Mouse (Mus musculus): ENCODE results near the gene Ocm. TPM values are rescaled to one million over a fixed set of nuclear protein-coding genes. Genes with fewer than 3 reads are reported as not detected.
"Not testable (repeated sequence)": the region's sequence is repeated elsewhere in the genome, so short reads cannot be mapped to it uniquely, and the experiment has no call there.

Ocm gene
- polyA plus RNA-seq, 1 experiment from 2014 or later, result not detected

DNA sequence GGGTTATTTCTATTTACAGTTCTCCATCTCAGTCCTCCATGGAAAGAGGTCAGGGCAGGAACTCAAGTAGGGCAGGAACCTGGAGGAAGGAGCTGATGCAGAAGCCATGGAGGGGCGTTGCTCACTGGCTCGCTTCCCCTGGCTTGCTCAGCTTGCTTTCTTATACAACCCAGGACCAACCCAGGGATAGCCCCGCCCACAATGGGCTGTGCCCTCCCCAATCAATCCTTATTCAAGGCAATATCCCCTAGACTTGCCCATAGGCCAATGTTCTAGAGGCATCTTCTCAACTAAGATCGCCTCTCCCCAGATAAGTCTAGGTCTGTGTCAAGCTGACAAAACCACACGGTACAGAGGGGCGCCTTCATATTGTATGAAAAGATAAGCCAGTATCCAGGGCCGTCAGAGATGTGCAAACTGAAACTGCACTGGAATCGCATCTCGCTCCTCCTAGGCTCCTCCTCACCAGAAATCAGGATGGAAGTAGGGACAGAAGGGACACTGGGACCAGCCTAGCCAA lies 12.7 kb upstream of the Ocm start:
- no peaks in the 10 kb centered on the region for H3K27me3 ChIP-seq (replicated peaks; ENCODE audit: low read depth, poor library complexity, severe bottlenecking)
- H3K27ac ChIP-seq (replicated peaks), result no peak overlapping the region
- 81% methylated on average over 9 of the region's 9 CpGs for WGBS
- H3K4me3 ChIP-seq, result no peak overlapping the region
- H3K9me3 ChIP-seq, result peaks cover 8% of the 10 kb centered on the region; the same call in 1 of the 2 replicates
- H3K4me1 ChIP-seq, result no peaks in the 10 kb centered on the region
- H3K36me3 ChIP-seq (replicated peaks), result no peaks in the 10 kb centered on the region
- no peak for DNase-seq (ENCODE audit: low spot score)

DNA sequence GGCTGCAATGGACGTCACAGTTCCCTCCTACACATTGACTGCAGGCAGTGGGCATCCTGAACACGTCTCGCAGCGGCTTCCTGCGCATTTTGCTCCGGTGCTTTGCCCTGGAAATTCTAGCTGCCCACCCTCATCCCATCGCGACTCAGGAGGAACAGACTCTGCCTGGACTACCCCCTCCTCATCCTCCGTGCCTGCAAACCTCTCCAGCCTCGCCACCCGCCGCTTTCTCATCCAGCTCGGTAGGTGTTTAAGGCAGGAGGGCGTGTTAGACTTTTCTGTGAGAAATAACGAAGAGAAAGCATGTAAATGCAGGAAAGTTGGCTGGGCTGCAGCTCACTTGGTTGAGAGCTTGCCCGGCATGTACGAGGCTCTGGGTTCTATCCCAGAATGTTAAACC lies 10.5 kb upstream of the Ocm start:
- WGBS, result 55% methylated on average over 17 of the region's 17 CpGs

DNA sequence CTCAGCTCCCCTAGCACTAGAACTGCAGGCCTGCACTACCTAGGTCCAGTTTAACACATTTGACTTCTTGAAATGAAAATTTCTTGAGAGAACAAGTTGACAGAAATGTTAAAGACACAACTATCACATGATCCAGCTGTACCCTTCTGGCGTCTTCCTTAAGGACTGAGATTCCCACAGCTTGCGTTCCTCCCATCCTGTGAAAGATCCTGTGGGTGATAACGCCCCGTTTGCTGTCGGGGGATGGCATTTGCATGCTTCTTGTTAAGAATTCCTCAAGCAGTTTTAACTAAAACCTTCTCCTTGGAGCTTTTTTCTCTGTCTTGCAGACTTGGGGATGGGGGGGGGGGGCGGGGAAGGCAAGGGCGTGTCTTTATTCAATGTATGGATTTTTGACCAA lies 8.1 kb upstream of the Ocm start:
- no peak overlapping the region for H3K27ac ChIP-seq (replicated peaks)
- DNase-seq (ENCODE audit: low spot score), result no peak
- no peak overlapping the region for H3K4me3 ChIP-seq
- 83% methylated on average over 7 of the region's 7 CpGs for WGBS
- peaks cover 2% of the 10 kb centered on the region; the same call in 1 of the 2 replicates for H3K9me3 ChIP-seq
- H3K4me1 ChIP-seq, result no peaks in the 10 kb centered on the region
- no peaks in the 10 kb centered on the region for H3K36me3 ChIP-seq (replicated peaks)
- no peaks in the 10 kb centered on the region for H3K27me3 ChIP-seq (replicated peaks; ENCODE audit: low read depth, poor library complexity, severe bottlenecking)

More for the DNA sequence above, 10.5 kb upstream of the Ocm start:
- Histone ChIP-seq H3K4me1 (no peaks in the 10 kb centered on the region), H3K27ac (replicated peaks) (no peak overlapping the region), H3K36me3 (replicated peaks) (no peaks in the 10 kb centered on the region), H3K9me3 (peaks cover 8% of the 10 kb centered on the region; the same call in 1 of the 2 replicates), H3K4me3 (no peak overlapping the region), H3K27me3 (replicated peaks; ENCODE audit: low read depth, poor library complexity, severe bottlenecking) (no peaks in the 10 kb centered on the region)
- no peak for DNase-seq (ENCODE audit: low spot score)

GRCm38 (mm10) chr5:144032491-144032890 lies 6.0 kb upstream of the Ocm start:
- Histone ChIP-seq H3K36me3 (replicated peaks) (no peaks in the 10 kb centered on the region), H3K27ac (replicated peaks) (no peak overlapping the region), H3K4me3 (no peak overlapping the region), H3K27me3 (replicated peaks; ENCODE audit: low read depth, poor library complexity, severe bottlenecking) (no peaks in the 10 kb centered on the region), H3K4me1 (no peaks in the 10 kb centered on the region), H3K9me3 (no peaks in the 10 kb centered on the region)
- 81% methylated on average over 7 of the region's 7 CpGs for WGBS
- DNase-seq (ENCODE audit: low spot score), result peak; percentile 11

- no peak for DNase-seq (ENCODE audit: low spot score)
- H3K9me3 ChIP-seq, result no peaks in the 10 kb centered on the region
- H3K27me3 ChIP-seq (replicated peaks; ENCODE audit: low read depth, poor library complexity, severe bottlenecking), result no peaks in the 10 kb centered on the region
- peaks cover 18% of the 10 kb centered on the region for H3K36me3 ChIP-seq (replicated peaks)
- WGBS, result 91% methylated on average over 9 of the region's 9 CpGs
- H3K4me1 ChIP-seq, result peaks cover 3% of the 10 kb centered on the region; the same call in 1 of the 2 replicates
- no peak overlapping the region for H3K4me3 ChIP-seq
- no peak overlapping the region for H3K27ac ChIP-seq (replicated peaks)
These were observed 10.6 kb downstream of the Ocm start for GRCm38 (mm10) chr5:144015845-144016244.

DNA sequence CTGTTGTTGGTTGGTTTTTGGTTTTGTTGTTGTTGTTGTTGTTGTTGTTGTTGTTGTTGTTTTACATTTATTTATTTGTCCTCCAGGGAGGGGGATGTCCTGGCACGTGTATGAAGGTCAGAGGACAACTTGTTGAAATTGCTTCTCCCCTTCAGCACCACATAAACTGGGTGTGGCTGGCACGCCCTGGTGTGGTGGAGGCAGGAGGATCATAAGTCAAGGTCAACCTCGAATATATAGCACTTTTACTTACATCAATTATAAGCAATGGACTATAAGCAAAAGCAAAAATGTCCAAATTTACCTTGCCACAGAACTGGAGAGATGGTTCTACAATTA lies 11.2 kb downstream of the Ocm start:
- peak overlapping the region; percentile 92; the same call in 1 of the 2 replicates for H3K27ac ChIP-seq (replicated peaks)
- H3K36me3 ChIP-seq (replicated peaks), result peaks cover 24% of the 10 kb centered on the region
- H3K4me3 ChIP-seq, result peak overlapping the region; percentile 93

DNA sequence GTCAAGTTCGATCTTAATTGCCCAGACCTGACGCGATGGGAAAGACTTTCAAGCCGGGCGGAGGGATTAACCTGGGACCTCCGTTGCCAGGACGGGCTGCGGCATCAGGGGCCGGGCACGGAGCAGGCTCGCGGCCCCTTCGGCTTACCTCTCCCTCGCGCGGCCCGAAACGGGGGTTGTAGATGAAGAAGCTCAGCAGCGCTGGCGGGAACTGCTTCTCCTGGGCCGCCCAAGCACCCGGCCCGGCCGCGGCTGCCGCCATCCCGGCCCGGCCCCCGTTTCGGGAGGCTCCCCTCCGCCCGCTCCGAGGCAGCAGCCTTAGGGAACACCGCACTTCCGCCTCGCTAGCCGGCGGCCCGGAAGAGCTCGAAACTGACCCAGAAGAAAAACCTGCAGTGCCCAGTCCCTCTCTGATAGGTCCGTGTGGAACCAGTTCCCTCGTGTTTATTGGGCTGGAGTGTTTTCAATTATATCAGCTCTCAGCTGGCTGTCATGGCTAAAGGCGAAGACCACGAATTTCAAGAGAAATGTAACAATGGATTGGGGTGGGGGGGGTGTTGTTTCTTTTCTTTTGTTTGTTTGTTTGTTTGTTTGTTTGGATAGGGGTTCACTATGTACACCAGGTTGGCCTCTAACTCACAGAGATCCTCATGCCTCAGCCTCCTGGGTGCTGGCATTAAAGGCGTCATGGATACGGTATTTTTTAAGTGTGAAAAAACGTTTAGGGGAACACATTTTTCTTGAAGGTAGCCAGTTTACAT lies 11.7 kb downstream of the Ocm start, which contains the start of gene Ccz1:
Ccz1 (minus strand) TSS at position 327 of the 761 bp plus-strand sequence.
- Histone ChIP-seq H3K4me1 (peaks cover 3% of the 10 kb centered on the region; the same call in 1 of the 2 replicates), H3K27me3 (replicated peaks; ENCODE audit: low read depth, poor library complexity, severe bottlenecking) (no peaks in the 10 kb centered on the region), H3K9me3 (no peaks in the 10 kb centered on the region), H3K27ac (replicated peaks) (peak within 1 kb of the TSS; percentile 92), H3K4me3 (peak within 1 kb of the TSS; percentile 93), H3K36me3 (replicated peaks) (peaks cover 28% of the 10 kb centered on the region)
- peak; percentile 89 for DNase-seq (ENCODE audit: low spot score)
- 4% methylated on average over 47 of the region's 47 CpGs for WGBS

More for the DNA sequence above, 11.2 kb downstream of the Ocm start:
- H3K9me3 ChIP-seq, result no peaks in the 10 kb centered on the region
- 75% methylated on average over 3 of the region's 3 CpGs for WGBS
- no peak for DNase-seq (ENCODE audit: low spot score)
- H3K27me3 ChIP-seq (replicated peaks; ENCODE audit: low read depth, poor library complexity, severe bottlenecking), result no peaks in the 10 kb centered on the region
- H3K4me1 ChIP-seq, result peaks cover 3% of the 10 kb centered on the region; the same call in 1 of the 2 replicates

GRCm38 (mm10) chr5:144013366-144014134 lies 12.9 kb downstream of the Ocm start:
- H3K36me3 ChIP-seq (replicated peaks), result peaks cover 40% of the 10 kb centered on the region
- 65% methylated on average over 13 of the region's 13 CpGs for WGBS
- DNase-seq (ENCODE audit: low spot score); H3K27me3 ChIP-seq (replicated peaks; ENCODE audit: low read depth, poor library complexity, severe bottlenecking); H3K27ac ChIP-seq (replicated peaks); H3K9me3 ChIP-seq; H3K4me1 ChIP-seq: not testable (repeated sequence)
- peak overlapping the region; percentile 93 for H3K4me3 ChIP-seq

- Histone ChIP-seq H3K4me1 (no peaks in the 10 kb centered on the region), H3K9me3 (peaks cover 6% of the 10 kb centered on the region; the same call in 1 of the 2 replicates), H3K36me3 (replicated peaks) (peaks cover 99% of the 10 kb centered on the region), H3K27me3 (replicated peaks; ENCODE audit: low read depth, poor library complexity, severe bottlenecking) (no peaks in the 10 kb centered on the region), H3K4me3 (no peak overlapping the region), H3K27ac (replicated peaks) (no peak overlapping the region)
- WGBS, result 94% methylated on average over 15 of the region's 15 CpGs
- DNase-seq (ENCODE audit: low spot score), result no peak
These were observed 23.8 kb downstream of the Ocm start for GRCm38 (mm10) chr5:144002461-144003192.

DNA sequence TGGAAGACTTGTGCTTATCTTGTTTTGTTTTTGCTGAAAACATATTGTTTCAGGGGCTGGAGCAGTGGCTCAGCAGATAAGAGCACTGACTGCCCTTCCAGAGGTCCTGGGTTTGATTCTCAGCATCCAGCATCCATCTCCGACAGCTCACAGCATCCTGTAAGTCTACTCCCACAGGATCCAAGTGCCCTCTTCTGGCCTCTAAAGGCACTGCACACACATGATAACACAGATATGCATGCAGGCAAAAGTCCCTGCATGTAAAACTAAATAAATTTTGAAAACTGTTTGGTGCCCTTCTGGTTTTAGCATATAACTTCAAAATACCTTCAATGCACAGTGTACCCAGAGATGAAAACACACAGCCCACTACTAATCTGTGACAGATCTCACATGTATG lies 27.1 kb downstream of the Ocm start:
- no peak overlapping the region for H3K4me3 ChIP-seq

GRCm38 (mm10) chr5:143994632-143995365 lies 31.7 kb downstream of the Ocm start:
- Histone ChIP-seq H3K4me3 (no peak overlapping the region), H3K36me3 (replicated peaks) (peaks cover 100% of the 10 kb centered on the region), H3K9me3 (peaks cover 5% of the 10 kb centered on the region; the same call in 1 of the 2 replicates), H3K27ac (replicated peaks) (no peak overlapping the region), H3K27me3 (replicated peaks; ENCODE audit: low read depth, poor library complexity, severe bottlenecking) (no peaks in the 10 kb centered on the region), H3K4me1 (no peaks in the 10 kb centered on the region)
- no peak for DNase-seq (ENCODE audit: low spot score)
- 84% methylated on average over 11 of the region's 11 CpGs for WGBS

More for the DNA sequence above, 27.1 kb downstream of the Ocm start:
- no peak for DNase-seq (ENCODE audit: low spot score)
- Histone ChIP-seq H3K27me3 (replicated peaks; ENCODE audit: low read depth, poor library complexity, severe bottlenecking) (no peaks in the 10 kb centered on the region), H3K9me3 (peaks cover 6% of the 10 kb centered on the region; the same call in 1 of the 2 replicates), H3K36me3 (replicated peaks) (peaks cover 100% of the 10 kb centered on the region), H3K27ac (replicated peaks) (no peak overlapping the region), H3K4me1 (no peaks in the 10 kb centered on the region)
- 86% methylated on average over 1 of the region's 1 CpGs for WGBS
